Mouse (Mus musculus): Measurements from ENCODE around the gene Spns2. TPM values are rescaled to one million over a fixed set of nuclear protein-coding genes. Genes with fewer than 3 reads are reported as not detected.

The Spns2 gene
- total and polyA plus RNA-seq, 3 experiments = 0.07 to 0.17 (median 0.14) TPM

DNA sequence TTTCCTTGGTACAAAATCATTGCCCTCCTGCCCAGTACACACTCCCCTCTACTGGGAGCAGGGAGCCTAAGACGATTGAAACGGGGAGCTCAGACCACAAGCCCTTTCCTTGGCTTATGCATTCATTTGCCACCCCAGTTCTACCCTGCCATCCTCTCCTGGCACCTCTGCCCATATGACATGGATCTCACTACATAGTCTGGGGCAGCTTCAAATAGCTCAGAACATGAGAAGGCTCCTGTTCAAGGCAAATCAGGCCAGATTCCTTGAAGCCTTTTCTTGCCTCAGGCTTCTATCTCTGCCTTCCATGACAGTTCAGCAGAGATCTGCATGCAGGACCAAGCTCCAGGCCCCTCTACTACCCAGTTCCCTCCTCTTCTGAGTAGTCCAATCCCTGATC, 47.8 kb upstream of the Spns2 start:
- no peak for TF ChIP-seq ELF1 (IDR thresholded peaks at IDR 0.05; ENCODE audit: low read depth, low read length)
- TF ChIP-seq E2F4 (IDR thresholded peaks at IDR 0.05; ENCODE audit: insufficient replicate concordance, low read depth, low read length) = no peak
- no peak for TF ChIP-seq ZMIZ1 (IDR thresholded peaks at IDR 0.05; ENCODE audit: low read depth, low read length)
- no peak for TF ChIP-seq HCFC1 (IDR thresholded peaks at IDR 0.05; ENCODE audit: low read depth, low read length)
- no peak for TF ChIP-seq ETS1 (conservative IDR thresholded peaks at IDR 0.05; ENCODE audit: low read depth, low read length)
- no peak for TF ChIP-seq MEF2A (IDR thresholded peaks at IDR 0.05; ENCODE audit: borderline replicate concordance, low read depth, low read length)
- TF ChIP-seq CHD2 (IDR thresholded peaks at IDR 0.05; ENCODE audit: low read length) = no peak
- no peak for TF ChIP-seq SIN3A (IDR thresholded peaks at IDR 0.05; ENCODE audit: low read length)
- H3K9ac ChIP-seq (ENCODE audit: insufficient read depth, low read depth) = peak overlapping the region; percentile 20
- peaks cover 3% of the 10 kb centered on the region for H3K9me3 ChIP-seq (replicated peaks; ENCODE audit: low read length)
- no peaks in the 10 kb centered on the region for H3K79me2 ChIP-seq (replicated peaks; ENCODE audit: control insufficient read depth, extremely low read depth, insufficient read depth, poor library complexity, severe bottlenecking)
- peaks cover 35 to 62% of the 10 kb centered on the region in 2 experiments for H3K4me1 ChIP-seq (ENCODE audit: control insufficient read depth in 1 of 2, insufficient read depth in 2 of 2)
- no peak for DNase-seq (ENCODE audit: extremely low read depth)
- H3K36me3 ChIP-seq (replicated peaks in 1 of 2; ENCODE audit: control insufficient read depth in 1 of 2, insufficient read depth in 1 of 2, low read length in 1 of 2) = no peaks in the 10 kb centered on the region
- in situ Hi-C loops (cut with MboI; ENCODE audit: low pct_ligation_motif_present, low pct_unique_long_range_greater_than_20kb, low sequenced_read_pairs) = loop anchor here (5.0 to 25.0 kb wide), 2 partner anchors 80 to 325 kb away; partner anchors contain the start of genes 4933427D14Rik, Gm43951, Med31 and Txndc17
- peak overlapping the region; percentile 52 for H3K4me2 ChIP-seq (ENCODE audit: insufficient read depth, low read depth, poor library complexity, severe bottlenecking)
- H3K4me3 ChIP-seq (replicated peaks in 1 of 3; ENCODE audit: low read depth in 2 of 3, low read length in 2 of 3, poor library complexity in 1 of 3) = no peak overlapping the region
- no peak overlapping the region; the same call in 1 of the 2 replicates for H3K27ac ChIP-seq (ENCODE audit: insufficient read depth, low read depth)
- no peaks in the 10 kb centered on the region for H3K27me3 ChIP-seq (replicated peaks)
- dilution Hi-C loops (cut with MboI; ENCODE audit: extremely low pct_ligation_motif_present, extremely low pct_unique_long_range_greater_than_20kb, low sequenced_read_pairs) = no loop called here

- Histone ChIP-seq H3K4me2 (ENCODE audit: insufficient read depth, low read depth, poor library complexity, severe bottlenecking) (no peak overlapping the region), H3K27me3 (replicated peaks) (no peaks in the 10 kb centered on the region), H3K4me3 (replicated peaks in 1 of 3; ENCODE audit: low read depth in 2 of 3, low read length in 2 of 3, poor library complexity in 1 of 3) (no peak overlapping the region), H3K4me1 (ENCODE audit: control insufficient read depth in 1 of 2, insufficient read depth in 2 of 2) (peaks cover 35 to 62% of the 10 kb centered on the region in 2 experiments), H3K79me2 (replicated peaks; ENCODE audit: control insufficient read depth, extremely low read depth, insufficient read depth, poor library complexity, severe bottlenecking) (no peaks in the 10 kb centered on the region), H3K27ac (ENCODE audit: insufficient read depth, low read depth) (no peak overlapping the region), H3K9ac (ENCODE audit: insufficient read depth, low read depth) (no peak overlapping the region), H3K36me3 (replicated peaks in 1 of 2; ENCODE audit: control insufficient read depth in 1 of 2, insufficient read depth in 1 of 2, low read length in 1 of 2) (no peaks in the 10 kb centered on the region), H3K9me3 (replicated peaks; ENCODE audit: low read length) (peaks cover 3% of the 10 kb centered on the region)
- dilution Hi-C loops (cut with MboI; ENCODE audit: extremely low pct_ligation_motif_present, extremely low pct_unique_long_range_greater_than_20kb, low sequenced_read_pairs) = no loop called here
- peak; percentile 39 for TF ChIP-seq RAD21 (IDR thresholded peaks at IDR 0.05; ENCODE audit: low read depth, low read length)
- no peak for TF ChIP-seq MAZ (IDR thresholded peaks at IDR 0.05; ENCODE audit: low read depth, low read length)
- no peak for TF ChIP-seq USF1 (IDR thresholded peaks at IDR 0.05; ENCODE audit: low read depth, low read length)
- TF ChIP-seq CTCF (conservative IDR thresholded peaks at IDR 0.05 in 1 of 2, IDR thresholded peaks at IDR 0.05 in 1 of 2; ENCODE audit: low read depth in 2 of 2, low read length in 2 of 2) = peak; percentile 67 to 71
- peak; percentile 42; the same call in 1 of the 2 replicates for TF ChIP-seq SMC3 (IDR thresholded peaks at IDR 0.05; ENCODE audit: low read depth, low read length)
- TF ChIP-seq UBTF (IDR thresholded peaks at IDR 0.05; ENCODE audit: low read depth, low read length) = no peak
- peak; percentile 53 for DNase-seq (ENCODE audit: extremely low read depth)
- in situ Hi-C loops (cut with MboI; ENCODE audit: low pct_ligation_motif_present, low pct_unique_long_range_greater_than_20kb, low sequenced_read_pairs) = loop anchor here (5.0 to 25.0 kb wide), 2 partner anchors 78 to 323 kb away; partner anchors contain the start of genes 4933427D14Rik, Gm43951, Med31 and Txndc17
Observed at GRCm38 (mm10) chr11:72535519-72535918, 45.8 kb upstream of the Spns2 start.

Data from CH12.LX (cell line).